In the genomic region with DNA sequence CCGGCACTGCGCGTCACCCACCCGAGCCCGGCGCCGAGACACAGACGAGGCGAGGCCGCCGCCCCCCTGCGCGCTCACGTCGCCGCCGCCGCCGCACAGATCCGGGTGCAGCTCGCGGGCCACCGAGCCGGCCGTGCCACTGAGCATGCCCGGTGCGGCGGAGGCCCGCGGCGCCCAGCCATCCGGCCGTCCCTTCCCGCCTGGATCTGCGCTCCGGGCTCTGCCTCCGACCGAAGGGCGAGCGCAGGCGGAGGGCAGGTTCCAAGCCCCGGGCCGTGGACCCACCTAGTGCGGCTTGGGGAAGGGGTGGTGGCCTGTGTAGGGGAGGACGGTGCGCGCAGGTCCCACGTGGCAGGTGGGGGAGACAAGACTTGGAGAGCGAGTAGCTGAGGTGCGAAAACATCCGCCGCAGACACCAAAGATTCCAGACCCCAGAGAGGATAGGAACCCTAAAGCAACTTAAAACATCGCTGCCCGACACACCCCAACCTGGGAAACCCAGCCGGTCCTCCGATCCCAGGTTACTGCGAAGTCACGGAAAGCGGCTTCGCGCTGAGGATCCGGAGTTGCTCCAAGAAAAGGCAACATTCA, we compare ENCODE assay signal across 7 mouse cellular contexts. TPM values are rescaled to one million over a fixed set of nuclear protein-coding genes. Genes with fewer than 3 reads are reported as not detected.
DNase-seq lines count a peak whose midpoint lies in the region; ATAC-seq and TF ChIP-seq lines count a peak whose summit lies in the region.

Gene Scamp1, minus strand, starts transcription at position 577 of the 591 bp plus-strand sequence.

- H3K36me3 ChIP-seq in limb, embryonic 13.5 days: no peaks in the 10 kb centered on the region
- no peaks in the 10 kb centered on the region for H3K36me3 ChIP-seq in midbrain, embryonic 15.5 days (replicated peaks)
- no peaks in the 10 kb centered on the region for H3K36me3 ChIP-seq in spleen, adult 2 months (ENCODE audit: control insufficient read depth, insufficient read depth, low read length)

- DNase-seq in heart, adult 9 months (ENCODE audit: low spot score in 2 of 2): peak; percentile 85 to 88
- DNase-seq in kidney, adult 9 months: peak; percentile 92
- DNase-seq in spleen, adult 2 months (ENCODE audit: low read depth in 1 of 2, low spot score in 2 of 2): peak in 1 of 2 experiments; percentile 61

- H3K9me3 ChIP-seq in limb, embryonic 13.5 days: no peaks in the 10 kb centered on the region
- H3K9me3 ChIP-seq in midbrain, embryonic 15.5 days: no peaks in the 10 kb centered on the region

- no peak for TF ChIP-seq CTCF in bone marrow macrophage, adult 2 months (IDR thresholded peaks at IDR 0.05; ENCODE audit: low read depth, low read length)
- no peak for TF ChIP-seq CTCF in embryonic fibroblast, embryonic 13.5 days (IDR thresholded peaks at IDR 0.05; ENCODE audit: borderline replicate concordance, insufficient read depth, low read length)
- TF ChIP-seq CTCF in spleen, adult 2 months (IDR thresholded peaks at IDR 0.05; ENCODE audit: extremely low read depth, insufficient read depth, insufficient read length, insufficient replicate concordance): no peak

- peak; percentile 95 for ATAC-seq in limb, embryonic 13.5 days (ENCODE audit: low FRiP score, low read depth)
- peak; percentile 97 for ATAC-seq in midbrain, embryonic 15.5 days (replicated peaks)

- peak within 1 kb of the TSS; percentile 75 for H3K4me2 ChIP-seq in limb, embryonic 13.5 days (replicated peaks)
- peak within 1 kb of the TSS; percentile 85 for H3K4me2 ChIP-seq in midbrain, embryonic 15.5 days

- H3K27ac ChIP-seq in bone marrow macrophage, adult 2 months (ENCODE audit: insufficient read depth, low read depth, low read length): peak within 1 kb of the TSS; percentile 58
- H3K27ac ChIP-seq in embryonic fibroblast, embryonic 13.5 days (ENCODE audit: insufficient read depth, low read length): no peak within 1 kb of the TSS
- H3K27ac ChIP-seq in limb, embryonic 13.5 days: peak within 1 kb of the TSS; percentile 88
- peak within 1 kb of the TSS; percentile 92 for H3K27ac ChIP-seq in midbrain, embryonic 15.5 days
- H3K27ac ChIP-seq in spleen, adult 2 months (ENCODE audit: insufficient read depth, low read length): peak within 1 kb of the TSS; percentile 44

- H3K9ac ChIP-seq in limb, embryonic 13.5 days: peak within 1 kb of the TSS; percentile 89
- peak within 1 kb of the TSS; percentile 99 for H3K9ac ChIP-seq in midbrain, embryonic 15.5 days

- H3K4me3 ChIP-seq in bone marrow macrophage, adult 2 months (ENCODE audit: insufficient read depth, low read length): peak within 1 kb of the TSS; percentile 81
- peak within 1 kb of the TSS; percentile 83 for H3K4me3 ChIP-seq in embryonic fibroblast, embryonic 13.5 days (ENCODE audit: insufficient read depth, low read length)
- peak within 1 kb of the TSS; percentile 94 for H3K4me3 ChIP-seq in limb, embryonic 13.5 days
- peak within 1 kb of the TSS; percentile 96 for H3K4me3 ChIP-seq in midbrain, embryonic 15.5 days
- peak within 1 kb of the TSS; percentile 53 for H3K4me3 ChIP-seq in spleen, adult 2 months (ENCODE audit: extremely low read depth, insufficient read depth, insufficient read length)

- H3K4me1 ChIP-seq in bone marrow macrophage, adult 2 months (ENCODE audit: control insufficient read depth, insufficient read depth, low read length): peaks cover 19% of the 10 kb centered on the region
- peaks cover 3% of the 10 kb centered on the region; the same call in 1 of the 2 replicates for H3K4me1 ChIP-seq in embryonic fibroblast, embryonic 13.5 days (ENCODE audit: control insufficient read depth, insufficient read depth, low read length)
- H3K4me1 ChIP-seq in limb, embryonic 13.5 days: peaks cover 27% of the 10 kb centered on the region
- peaks cover 40% of the 10 kb centered on the region for H3K4me1 ChIP-seq in midbrain, embryonic 15.5 days
- peaks cover 6% of the 10 kb centered on the region for H3K4me1 ChIP-seq in spleen, adult 2 months (ENCODE audit: control insufficient read depth, insufficient read depth, insufficient read length)

- TF ChIP-seq POLR2A in bone marrow macrophage, adult 2 months (IDR thresholded peaks at IDR 0.05; ENCODE audit: borderline replicate concordance, low read depth, low read length): no peak
- TF ChIP-seq POLR2A in embryonic fibroblast, embryonic 13.5 days (IDR thresholded peaks at IDR 0.05; ENCODE audit: low read depth, low read length): 0 out of 2 replicates have a peak, but pooled peaks have one; percentile 41
- TF ChIP-seq POLR2A in spleen, adult 2 months (IDR thresholded peaks at IDR 0.05; ENCODE audit: low read depth, low read length): no peak

- no peaks in the 10 kb centered on the region for H3K27me3 ChIP-seq in limb, embryonic 13.5 days
- H3K27me3 ChIP-seq in midbrain, embryonic 15.5 days (replicated peaks): no peaks in the 10 kb centered on the region
- H3K27me3 ChIP-seq in spleen, adult 2 months (ENCODE audit: control insufficient read depth, insufficient read depth, low read length): peaks cover 12% of the 10 kb centered on the region

- under 1% methylated on average over 61 of the region's 62 CpGs for WGBS in limb, embryonic 13.5 days
- under 1% methylated on average over 60 of the region's 62 CpGs for WGBS in midbrain, embryonic 15.5 days
- under 1% methylated on average over 62 of the region's 62 CpGs for WGBS in spleen, adult 2 months

RNA-seq across cellular contexts. Expression of gene Scamp1, which starts in this region (rescaled TPM):
- polyA plus RNA-seq in bone marrow macrophage, adult 2 months (2012; ENCODE audit: insufficient read depth, insufficient read length, missing spikeins): 25.9 and 28.0 TPM in 2 replicates
- polyA plus RNA-seq in embryonic fibroblast, embryonic 13.5 days (2011; ENCODE audit: insufficient read length, low read depth, missing spikeins): 29.0 and 35.6 TPM in 2 replicates
- polyA plus RNA-seq in limb, embryonic 13.5 days (2015; fragmentation: Nextera tagmentation; extraction: Ambion mirVana): 32.9 and 33.2 TPM in 2 replicates
- polyA plus RNA-seq in midbrain, embryonic 15.5 days (2015; fragmentation: Nextera tagmentation; extraction: Ambion mirVana): 175 and 192 TPM in 2 replicates
- polyA plus RNA-seq in spleen, adult 2 months (2012; rRNA removed): 3.0 and 3.8 TPM in 2 replicates
